Mouse (Mus musculus): ENCODE data around the gene Sdk1. TPM values are rescaled to one million over a fixed set of nuclear protein-coding genes. Genes with fewer than 3 reads are reported as not detected.

Gene Sdk1
- total and polyA plus RNA-seq, 2 experiments from 2014 or later, result 2.2 to 58.4 TPM

DNA sequence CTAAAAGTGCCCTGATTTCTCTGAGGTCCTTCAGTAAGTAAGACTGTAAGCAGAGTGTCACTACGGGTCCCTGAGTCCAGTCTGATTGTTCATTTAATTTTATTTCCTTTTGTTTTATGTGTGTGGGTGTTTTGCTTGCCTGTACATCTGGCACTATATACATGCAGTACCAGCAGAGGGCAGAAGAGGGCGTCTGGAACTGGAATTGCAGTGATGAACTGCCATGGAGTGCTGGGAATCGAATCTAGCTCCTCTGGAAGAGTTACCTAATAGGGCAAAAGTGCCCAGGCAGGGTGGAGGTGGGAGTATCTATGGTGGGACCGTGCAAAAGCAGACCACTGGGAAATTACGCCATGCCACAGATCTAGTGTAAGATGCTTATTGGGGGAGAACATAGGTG is 497.4 kb downstream of the Sdk1 start:
- Histone ChIP-seq H3K4me1 (ENCODE audit: insufficient read depth, low read length) (no peaks in the 10 kb centered on the region), H3K9ac (replicated peaks; ENCODE audit: low read length) (no peak overlapping the region), H3K27ac (no peak overlapping the region), H3K36me3 (ENCODE audit: insufficient read depth, low read length) (no peaks in the 10 kb centered on the region), H3K4me3 (ENCODE audit: low read length) (no peak overlapping the region), H3K9me3 (ENCODE audit: low read length) (no peaks in the 10 kb centered on the region), H3K27me3 (ENCODE audit: insufficient read depth, low read length) (no peaks in the 10 kb centered on the region), H3K4me2 (ENCODE audit: low read depth, low read length) (no peak overlapping the region)
- ATAC-seq (no peak), DNase-seq (ENCODE audit: low spot score) (no peak)
- WGBS, result 70% methylated on average over 5 of the region's 5 CpGs
- TF ChIP-seq CTCF (IDR thresholded peaks at IDR 0.05; ENCODE audit: low read depth), result peak; percentile 34

DNA sequence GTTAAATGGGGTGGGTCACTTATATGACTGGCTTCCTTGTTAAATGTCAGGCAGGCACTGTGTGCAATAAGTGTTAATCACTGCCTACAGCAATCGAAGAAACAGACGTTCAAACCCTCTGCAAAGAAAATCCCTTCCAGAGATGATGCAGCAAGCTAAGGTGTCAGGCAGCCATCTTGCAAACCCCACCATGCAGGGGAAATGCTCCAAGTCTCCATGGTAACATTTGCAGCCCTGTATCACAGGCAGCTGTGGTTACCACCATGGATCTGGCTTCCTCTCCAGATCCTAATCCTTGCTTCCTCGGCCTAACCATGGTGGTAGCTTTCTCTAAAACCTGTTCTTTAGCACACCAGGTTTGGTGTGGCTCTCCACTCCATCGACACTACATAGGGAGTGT is 507.5 kb downstream of the Sdk1 start:
- Histone ChIP-seq H3K4me2 (ENCODE audit: low read depth, low read length) (no peak overlapping the region), H3K27me3 (ENCODE audit: insufficient read depth, low read length) (no peaks in the 10 kb centered on the region), H3K4me3 (ENCODE audit: low read length) (no peak overlapping the region), H3K36me3 (ENCODE audit: insufficient read depth, low read length) (no peaks in the 10 kb centered on the region), H3K9ac (replicated peaks; ENCODE audit: low read length) (no peak overlapping the region), H3K9me3 (ENCODE audit: low read length) (no peaks in the 10 kb centered on the region), H3K27ac (no peak overlapping the region), H3K4me1 (ENCODE audit: insufficient read depth, low read length) (no peaks in the 10 kb centered on the region)
- 79% methylated on average over 4 of the region's 4 CpGs for WGBS
- TF ChIP-seq CTCF (IDR thresholded peaks at IDR 0.05; ENCODE audit: low read depth), result no peak
- DNase-seq (ENCODE audit: low spot score) (peak; percentile 19), ATAC-seq (no peak)

DNA sequence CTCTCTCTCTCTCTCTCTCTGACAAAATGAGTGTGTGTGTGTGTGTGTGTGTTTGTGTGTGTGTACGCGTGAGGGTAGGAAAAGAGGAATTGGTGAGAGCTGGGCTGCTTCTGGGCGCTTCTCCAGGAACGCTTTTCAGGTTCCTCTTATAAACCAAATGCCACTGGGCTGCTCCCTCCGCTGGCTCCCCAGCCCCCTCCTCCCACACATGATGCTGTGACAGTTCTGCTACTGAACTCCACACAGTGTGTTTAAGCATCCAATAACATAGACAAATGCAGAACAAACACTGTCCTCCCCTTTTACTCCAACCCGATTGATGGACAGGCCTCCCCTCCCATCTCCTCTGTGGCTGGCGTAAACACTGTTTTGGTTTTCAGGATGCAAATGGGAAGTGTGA is 513.0 kb downstream of the Sdk1 start:
- Histone ChIP-seq H3K27ac (no peak overlapping the region), H3K27me3 (ENCODE audit: insufficient read depth, low read length) (no peaks in the 10 kb centered on the region), H3K9me3 (ENCODE audit: low read length) (no peaks in the 10 kb centered on the region), H3K4me2 (ENCODE audit: low read depth, low read length) (no peak overlapping the region), H3K4me3 (ENCODE audit: low read length) (no peak overlapping the region), H3K4me1 (ENCODE audit: insufficient read depth, low read length) (no peaks in the 10 kb centered on the region), H3K9ac (replicated peaks; ENCODE audit: low read length) (no peak overlapping the region), H3K36me3 (ENCODE audit: insufficient read depth, low read length) (no peaks in the 10 kb centered on the region)
- TF ChIP-seq CTCF (IDR thresholded peaks at IDR 0.05; ENCODE audit: low read depth), result no peak
- ATAC-seq (peak; percentile 59; the same call in 1 of the 2 replicates), DNase-seq (ENCODE audit: low spot score) (peak; percentile 54)
- WGBS, result 13% methylated on average over 7 of the region's 7 CpGs

DNA sequence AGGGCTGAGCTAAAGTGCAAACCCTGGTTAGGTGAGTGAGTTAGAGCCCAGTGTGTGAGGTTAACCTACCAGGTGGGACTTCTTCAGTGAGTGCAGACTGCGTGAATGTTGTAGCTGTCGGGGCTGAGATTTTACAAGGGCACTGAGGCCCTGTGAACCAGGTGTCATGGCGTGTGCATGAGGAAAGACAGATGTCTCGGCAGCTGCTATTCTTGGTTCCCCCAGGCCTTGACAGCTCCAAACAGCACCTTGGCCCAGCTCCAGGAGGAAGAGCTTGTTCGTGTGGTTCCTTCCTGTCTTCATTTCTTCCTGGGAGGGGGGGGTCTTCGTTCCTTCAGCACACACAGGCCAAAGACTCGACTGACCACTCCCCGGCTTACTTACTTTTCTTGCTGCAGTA is 517.6 kb downstream of the Sdk1 start:
- Histone ChIP-seq H3K9ac (replicated peaks; ENCODE audit: low read length) (no peak overlapping the region), H3K4me3 (ENCODE audit: low read length) (no peak overlapping the region), H3K36me3 (ENCODE audit: insufficient read depth, low read length) (no peaks in the 10 kb centered on the region), H3K4me2 (ENCODE audit: low read depth, low read length) (no peak overlapping the region), H3K9me3 (ENCODE audit: low read length) (no peaks in the 10 kb centered on the region), H3K27ac (no peak overlapping the region), H3K27me3 (ENCODE audit: insufficient read depth, low read length) (no peaks in the 10 kb centered on the region), H3K4me1 (ENCODE audit: insufficient read depth, low read length) (no peaks in the 10 kb centered on the region)
- no peak for TF ChIP-seq CTCF (IDR thresholded peaks at IDR 0.05; ENCODE audit: low read depth)
- DNase-seq (ENCODE audit: low spot score) (peak; percentile 30), ATAC-seq (no peak)
- WGBS, result 54% methylated on average over 8 of the region's 8 CpGs

DNA sequence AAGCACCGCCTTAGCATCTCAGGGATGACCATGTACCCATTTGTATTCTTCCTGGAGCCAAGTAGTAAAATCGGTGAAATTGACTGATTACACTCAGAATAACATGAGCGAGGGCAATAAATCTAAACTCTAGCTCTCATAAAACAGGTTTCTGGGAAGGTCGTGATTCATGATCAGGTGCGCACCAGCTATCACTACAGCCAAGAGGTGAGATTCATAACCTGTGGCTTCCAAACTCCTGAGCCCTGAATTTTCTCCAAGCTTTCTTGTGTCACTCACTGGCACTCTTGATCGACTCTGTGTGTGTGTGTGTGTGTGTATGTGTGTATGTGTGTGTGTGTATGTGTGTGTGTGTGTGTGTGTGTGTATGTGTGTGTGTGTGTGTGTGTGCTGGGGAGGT is 522.8 kb downstream of the Sdk1 start:
- 96% methylated on average over 6 of the region's 6 CpGs for WGBS
- TF ChIP-seq CTCF (IDR thresholded peaks at IDR 0.05; ENCODE audit: low read depth), result no peak
- no peaks in the 10 kb centered on the region for H3K9me3 ChIP-seq (ENCODE audit: low read length)
- H3K4me1 ChIP-seq (ENCODE audit: insufficient read depth, low read length), result no peaks in the 10 kb centered on the region
- H3K4me2 ChIP-seq (ENCODE audit: low read depth, low read length), result no peak overlapping the region
- H3K36me3 ChIP-seq (ENCODE audit: insufficient read depth, low read length), result no peaks in the 10 kb centered on the region
- no peaks in the 10 kb centered on the region for H3K27me3 ChIP-seq (ENCODE audit: insufficient read depth, low read length)
- H3K27ac ChIP-seq, result no peak overlapping the region
- H3K9ac ChIP-seq (replicated peaks; ENCODE audit: low read length), result no peak overlapping the region
- no peak for DNase-seq (ENCODE audit: low spot score)
- no peak overlapping the region for H3K4me3 ChIP-seq (ENCODE audit: low read length)
- ATAC-seq, result no peak

DNA sequence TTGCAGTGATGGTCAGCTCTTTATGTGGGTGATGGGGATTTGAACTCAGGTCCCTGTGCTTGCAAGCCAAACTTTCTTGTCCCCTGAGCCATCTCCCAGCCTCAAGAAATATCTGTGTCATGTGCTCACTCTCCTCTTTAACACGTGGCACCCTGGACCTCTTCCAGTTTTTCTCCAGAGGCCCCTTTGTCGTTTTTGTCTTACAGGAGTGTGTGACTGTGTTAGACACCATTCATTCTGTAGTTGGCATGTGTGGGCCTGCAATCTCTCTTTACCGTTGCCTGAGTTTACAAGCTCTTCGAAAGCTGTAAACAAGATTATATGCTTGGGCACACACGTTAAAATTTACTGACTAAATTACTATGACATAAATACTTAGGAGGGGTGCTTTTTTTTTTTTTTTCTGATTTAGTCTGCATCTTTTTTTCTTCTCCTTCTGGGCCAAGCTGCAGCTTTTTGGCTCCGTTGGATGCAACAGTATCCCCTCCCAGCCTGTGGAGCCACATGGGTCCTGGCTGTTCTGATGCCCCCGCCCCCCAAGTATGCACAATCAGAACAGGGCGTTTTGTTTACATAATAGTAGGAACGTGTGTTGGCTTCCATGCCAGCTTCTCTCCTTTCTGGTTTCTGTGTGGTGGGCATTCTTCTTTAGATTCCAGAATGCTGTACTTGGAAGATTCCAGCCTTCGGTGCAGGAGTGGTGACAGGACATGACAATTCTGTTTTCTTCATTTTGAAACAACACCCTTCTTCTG is 527.6 kb downstream of the Sdk1 start:
- ATAC-seq (no peak), DNase-seq (ENCODE audit: low spot score) (peak; percentile 53)
- Histone ChIP-seq H3K4me3 (ENCODE audit: low read length) (no peak overlapping the region), H3K9ac (replicated peaks; ENCODE audit: low read length) (no peak overlapping the region), H3K4me2 (ENCODE audit: low read depth, low read length) (no peak overlapping the region), H3K4me1 (ENCODE audit: insufficient read depth, low read length) (no peaks in the 10 kb centered on the region), H3K27ac (no peak overlapping the region), H3K36me3 (ENCODE audit: insufficient read depth, low read length) (no peaks in the 10 kb centered on the region), H3K27me3 (ENCODE audit: insufficient read depth, low read length) (no peaks in the 10 kb centered on the region), H3K9me3 (ENCODE audit: low read length) (no peaks in the 10 kb centered on the region)
- no peak for TF ChIP-seq CTCF (IDR thresholded peaks at IDR 0.05; ENCODE audit: low read depth)
- 32% methylated on average over 10 of the region's 10 CpGs for WGBS

DNA sequence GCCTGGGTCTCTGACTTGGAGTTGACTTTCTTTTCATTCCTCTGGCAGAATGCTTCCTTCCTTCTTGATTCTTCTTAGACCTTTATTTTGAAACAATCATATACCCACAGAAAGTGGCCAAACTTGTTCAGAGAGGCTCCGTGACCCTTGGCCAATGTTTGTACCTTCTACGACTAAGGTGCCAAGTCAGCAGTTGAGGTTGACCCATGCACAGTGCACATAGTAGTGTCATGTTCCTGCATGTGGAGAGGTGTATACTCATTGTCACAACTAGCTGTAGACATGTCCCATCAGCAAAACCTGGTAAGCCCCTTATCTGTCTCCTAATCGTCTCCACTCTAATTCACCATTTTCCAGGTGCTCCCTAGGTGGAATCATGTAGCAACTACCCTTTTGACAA is 530.2 kb downstream of the Sdk1 start:
- 96% methylated on average over 3 of the region's 3 CpGs for WGBS
- H3K4me2 ChIP-seq (ENCODE audit: low read depth, low read length), result no peak overlapping the region
- ATAC-seq (no peak), DNase-seq (ENCODE audit: low spot score) (no peak)
- H3K9me3 ChIP-seq (ENCODE audit: low read length), result no peaks in the 10 kb centered on the region
- H3K4me3 ChIP-seq (ENCODE audit: low read length), result no peak overlapping the region
- TF ChIP-seq CTCF (IDR thresholded peaks at IDR 0.05; ENCODE audit: low read depth), result no peak
- H3K9ac ChIP-seq (replicated peaks; ENCODE audit: low read length), result no peak overlapping the region
- no peaks in the 10 kb centered on the region for H3K27me3 ChIP-seq (ENCODE audit: insufficient read depth, low read length)
- no peaks in the 10 kb centered on the region for H3K4me1 ChIP-seq (ENCODE audit: insufficient read depth, low read length)
- H3K27ac ChIP-seq, result no peak overlapping the region
- no peaks in the 10 kb centered on the region for H3K36me3 ChIP-seq (ENCODE audit: insufficient read depth, low read length)

Measured in hindbrain, postnatal 0 days (tissue).